8 mouse cellular contexts compared by ENCODE assay signal in genomic region chr14:115040578-115041206, GRCm38 (mm10). TPM values are rescaled to one million over a fixed set of nuclear protein-coding genes. Genes with fewer than 3 reads are reported as not detected.
DNase-seq lines count a peak whose midpoint lies in the region; ATAC-seq lines count a peak whose summit lies in the region.

No protein-coding gene starts in this region.

- WGBS in embryonic facial prominence, embryonic 14.5 days = 0% methylated on average over 36 of the region's 94 CpGs
- WGBS in kidney, embryonic 14.5 days = under 1% methylated on average over 69 of the region's 94 CpGs
- under 1% methylated on average over 90 of the region's 94 CpGs for WGBS in liver, embryonic 12.5 days (ENCODE audit: insufficient replicate concordance)
- WGBS in stomach, embryonic 14.5 days = under 1% methylated on average over 66 of the region's 94 CpGs

- peak overlapping the region; percentile 93 for H3K27ac ChIP-seq in embryonic facial prominence, embryonic 14.5 days (replicated peaks; ENCODE audit: low read depth, low read length)
- peak overlapping the region; percentile 95 for H3K27ac ChIP-seq in kidney, embryonic 14.5 days (ENCODE audit: low read depth, low read length)
- peak overlapping the region; percentile 94 for H3K27ac ChIP-seq in liver, embryonic 12.5 days
- peak overlapping the region; percentile 93 for H3K27ac ChIP-seq in stomach, embryonic 14.5 days (ENCODE audit: low read length)

- H3K4me3 ChIP-seq in embryonic facial prominence, embryonic 14.5 days (ENCODE audit: low read depth, low read length) = peak overlapping the region; percentile 92
- peak overlapping the region; percentile 90 for H3K4me3 ChIP-seq in kidney, embryonic 14.5 days (ENCODE audit: low read length)
- H3K4me3 ChIP-seq in liver, embryonic 12.5 days = peak overlapping the region; percentile 88
- H3K4me3 ChIP-seq in stomach, embryonic 14.5 days (ENCODE audit: low read depth, low read length) = peak overlapping the region; percentile 76

- H3K4me1 ChIP-seq in embryonic facial prominence, embryonic 14.5 days (ENCODE audit: control insufficient read depth, insufficient read depth, low read length) = peaks cover 14% of the 10 kb centered on the region
- peaks cover 10% of the 10 kb centered on the region for H3K4me1 ChIP-seq in kidney, embryonic 14.5 days (ENCODE audit: control insufficient read depth, insufficient read depth, low read length)
- H3K4me1 ChIP-seq in liver, embryonic 12.5 days = peaks cover 28% of the 10 kb centered on the region
- peaks cover 10% of the 10 kb centered on the region for H3K4me1 ChIP-seq in stomach, embryonic 14.5 days (ENCODE audit: control insufficient read depth, insufficient read depth, low read length)

- no peaks in the 10 kb centered on the region for H3K9me3 ChIP-seq in embryonic facial prominence, embryonic 14.5 days (ENCODE audit: control insufficient read depth, low read length)
- no peaks in the 10 kb centered on the region for H3K9me3 ChIP-seq in kidney, embryonic 14.5 days (ENCODE audit: control insufficient read depth, low read length)
- no peaks in the 10 kb centered on the region for H3K9me3 ChIP-seq in liver, embryonic 12.5 days (replicated peaks)
- H3K9me3 ChIP-seq in stomach, embryonic 14.5 days (ENCODE audit: control insufficient read depth, low read depth, low read length) = no peaks in the 10 kb centered on the region

- DNase-seq in A20 (ENCODE audit: low read depth, low spot score) = peak; percentile 100
- DNase-seq in adrenal gland, postnatal 36 days = peak; percentile 92 to 94
- DNase-seq in embryonic facial prominence, embryonic 14.5 days (ENCODE audit: low spot score) = peak; percentile 95
- DNase-seq in heart, adult 9 months (ENCODE audit: low spot score in 2 of 2) = peak; percentile 85 to 86
- peak; percentile 77 to 84 for DNase-seq in natural killer cell, adult 2 months (ENCODE audit: low spot score in 2 of 2)

- H3K27me3 ChIP-seq in embryonic facial prominence, embryonic 14.5 days (replicated peaks; ENCODE audit: control insufficient read depth, insufficient read depth, low read length) = no peaks in the 10 kb centered on the region; the same call in 1 of the 2 replicates
- H3K27me3 ChIP-seq in kidney, embryonic 14.5 days (ENCODE audit: control insufficient read depth, insufficient read depth, low read length) = 0 out of 2 replicates have a peak, but pooled peaks cover 3% of the 10 kb centered on the region
- H3K27me3 ChIP-seq in liver, embryonic 12.5 days (replicated peaks) = no peaks in the 10 kb centered on the region
- H3K27me3 ChIP-seq in stomach, embryonic 14.5 days (ENCODE audit: control insufficient read depth, insufficient read depth, low read length) = no peaks in the 10 kb centered on the region

- H3K36me3 ChIP-seq in embryonic facial prominence, embryonic 14.5 days (ENCODE audit: control insufficient read depth, insufficient read depth, low read length) = peaks cover 27% of the 10 kb centered on the region
- peaks cover 31% of the 10 kb centered on the region for H3K36me3 ChIP-seq in kidney, embryonic 14.5 days (ENCODE audit: control insufficient read depth, insufficient read depth, low read length)
- H3K36me3 ChIP-seq in liver, embryonic 12.5 days = peaks cover 31% of the 10 kb centered on the region
- peaks cover 26% of the 10 kb centered on the region for H3K36me3 ChIP-seq in stomach, embryonic 14.5 days (ENCODE audit: control insufficient read depth, insufficient read depth, low read length)

- peak; percentile 91 for ATAC-seq in embryonic facial prominence, embryonic 14.5 days (ENCODE audit: low read depth)
- ATAC-seq in kidney, embryonic 14.5 days (ENCODE audit: low FRiP score, low TSS enrichment) = peak; percentile 90
- ATAC-seq in liver, embryonic 12.5 days = peak; percentile 88
- ATAC-seq in stomach, embryonic 14.5 days (ENCODE audit: insufficient number of reproducible peaks, insufficient read depth, low FRiP score, low read depth) = peak; percentile 90

- H3K4me2 ChIP-seq in embryonic facial prominence, embryonic 14.5 days (ENCODE audit: low read depth, low read length) = peak overlapping the region; percentile 95
- H3K4me2 ChIP-seq in kidney, embryonic 14.5 days (replicated peaks; ENCODE audit: low read depth, low read length) = peak overlapping the region; percentile 93
- peak overlapping the region; percentile 96 for H3K4me2 ChIP-seq in liver, embryonic 12.5 days
- H3K4me2 ChIP-seq in stomach, embryonic 14.5 days (replicated peaks; ENCODE audit: low read depth, low read length) = peak overlapping the region; percentile 59

- H3K9ac ChIP-seq in embryonic facial prominence, embryonic 14.5 days (ENCODE audit: low read depth, low read length) = peak overlapping the region; percentile 99
- peak overlapping the region; percentile 100 for H3K9ac ChIP-seq in kidney, embryonic 14.5 days (ENCODE audit: low read depth, low read length)
- H3K9ac ChIP-seq in liver, embryonic 12.5 days = peak overlapping the region; percentile 97
- peak overlapping the region; percentile 99 for H3K9ac ChIP-seq in stomach, embryonic 14.5 days (replicated peaks; ENCODE audit: low read depth, low read length)

RNA-seq across cellular contexts. Expression of gene Gpc5, which starts 51.3 kb away (rescaled TPM):
- total RNA-seq in adrenal gland, postnatal 36 days (2021) = 1 to 10 TPM in 1 of 2 experiments, not detected in 1; 3.4 TPM
- polyA plus RNA-seq in embryonic facial prominence, embryonic 14.5 days (2014; fragmentation: Nextera tagmentation; extraction: Ambion mirVana) = 0.31 and 0.48 TPM in 2 replicates
- 3.7 and 7.6 TPM in 2 replicates for polyA plus RNA-seq in kidney, embryonic 14.5 days (2014; fragmentation: Nextera tagmentation; extraction: Ambion mirVana)
- polyA plus RNA-seq in liver, embryonic 12.5 days (2016; fragmentation: Nextera tagmentation; extraction: Ambion mirVana) = not detected in 2 replicates
- polyA plus RNA-seq in stomach, embryonic 14.5 days (2014; fragmentation: Nextera tagmentation; extraction: Ambion mirVana) = 0.39 and 0.48 TPM in 2 replicates

Comparison
In these comparisons a context has a peak if more than half of its experiments do, and no peak if none do; other contexts are left out.
1. Peak in every context shown above with its lines: DNase-seq, ATAC-seq, H3K4me3 ChIP-seq and H3K27ac ChIP-seq.